Mouse (Mus musculus): ENCODE results near the gene Rrp7a.

Gene Rrp7a

DNA sequence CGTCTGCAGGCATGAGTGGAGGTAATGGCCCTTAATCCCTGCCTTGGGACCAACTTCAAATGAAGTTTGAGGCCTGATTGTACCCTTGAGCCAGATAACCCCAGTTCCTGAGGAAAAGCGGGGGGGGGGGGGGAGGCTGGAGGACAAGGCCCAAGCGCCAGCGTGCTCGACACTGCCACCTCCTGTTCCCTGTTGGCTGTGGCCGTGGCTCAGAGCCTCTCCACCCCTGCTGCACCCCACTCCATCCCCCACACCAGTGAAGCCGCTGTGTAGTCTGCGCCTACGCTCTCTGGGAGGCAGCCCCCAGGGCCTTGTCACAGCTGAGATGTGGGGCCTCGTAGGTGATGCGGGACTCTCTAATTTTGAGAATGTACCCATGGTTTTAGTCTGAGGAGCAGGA, 9.7 kb downstream of the Rrp7a start:
- in situ Hi-C loops (cut with MboI, MseI) = no loop called here

DNA sequence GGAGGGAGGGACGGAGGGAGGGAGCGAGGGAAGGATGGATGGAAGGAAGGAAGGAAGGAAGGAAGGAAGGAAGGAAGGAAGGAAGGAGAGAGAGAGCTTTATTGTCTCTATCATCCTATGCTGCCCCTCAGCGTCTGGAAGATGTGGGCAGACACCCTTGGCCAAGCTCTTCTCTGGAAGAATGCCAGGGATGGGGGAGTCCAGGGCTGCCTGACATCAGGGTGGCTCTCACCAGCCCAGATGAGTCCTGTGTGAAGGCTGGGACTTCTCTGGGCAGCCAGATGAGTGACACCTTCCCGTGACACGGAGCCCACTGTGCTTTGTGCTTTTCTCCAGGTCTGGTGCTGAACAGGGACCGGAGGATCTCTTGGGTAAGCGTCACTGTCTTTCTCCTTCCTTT, 10.7 kb downstream of the Rrp7a start:
- in situ Hi-C loops (cut with MboI, MseI) = no loop called here

DNA sequence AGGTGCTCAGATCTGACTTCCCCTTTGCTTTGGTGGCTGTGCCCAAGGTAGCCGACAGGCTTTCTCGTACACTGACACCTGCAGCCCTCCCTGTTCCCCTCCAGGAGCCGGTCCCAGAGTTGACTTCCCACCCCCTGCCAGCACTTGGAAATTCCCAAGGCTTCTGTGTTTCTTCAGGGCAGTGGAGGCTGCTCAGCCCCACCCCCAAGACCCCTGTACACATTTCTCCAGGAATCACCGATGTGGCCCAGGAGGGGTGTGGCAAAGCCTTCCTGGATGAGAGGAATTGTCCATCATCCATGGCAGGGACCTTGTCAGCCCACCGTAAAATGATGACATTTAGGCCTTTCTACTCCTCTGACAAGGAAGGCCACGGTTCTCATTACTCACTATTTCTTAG, 11.3 kb downstream of the Rrp7a start:
- in situ Hi-C loops (cut with MboI, MseI) = no loop called here

DNA sequence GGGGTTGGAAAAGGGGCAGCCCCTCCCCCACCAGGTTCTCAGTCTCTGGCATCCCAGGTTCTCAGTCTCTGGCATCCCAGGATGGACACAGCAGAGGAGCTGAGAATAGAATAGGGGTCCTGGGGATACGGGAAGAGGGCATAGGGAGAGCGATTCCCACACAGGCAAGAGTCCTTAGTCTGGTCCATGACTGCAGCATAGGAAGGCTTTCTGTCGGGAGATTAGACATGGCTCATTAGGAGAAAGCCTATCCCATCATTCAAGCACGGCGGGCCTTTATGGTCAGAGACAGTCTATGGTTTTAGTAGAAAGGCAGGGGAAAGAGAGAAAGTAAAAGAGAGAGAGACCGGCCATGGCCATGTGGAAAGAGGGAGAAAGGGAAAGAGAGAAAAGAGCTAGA, 14.8 kb downstream of the Rrp7a start:
- in situ Hi-C loops (cut with MboI, MseI) = loop anchor here (10.0 kb wide), 2 partner anchors 303 to 753 kb away; partner anchors contain the start of gene Ndufa6

DNA sequence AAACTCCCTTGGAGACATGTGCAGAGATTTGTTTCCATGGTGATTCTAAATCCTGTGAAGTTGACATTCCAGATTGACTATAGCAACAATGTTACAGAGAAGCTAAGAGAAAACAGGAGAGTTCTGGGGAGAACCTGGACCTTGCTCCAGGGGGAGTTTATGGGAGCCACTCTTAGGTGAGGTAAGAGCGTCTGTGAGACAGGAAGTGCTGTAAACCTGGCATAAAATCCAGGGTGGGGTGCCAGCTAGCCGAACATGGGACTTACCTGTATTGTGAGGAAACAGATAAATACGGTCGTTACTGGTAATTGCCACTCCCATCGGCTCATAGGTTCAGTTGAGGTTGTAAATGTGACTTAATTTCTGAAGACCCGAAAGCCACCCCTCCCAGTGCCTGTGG, 16.2 kb downstream of the Rrp7a start:
- in situ Hi-C loops (cut with MboI, MseI) = loop anchor here (10.0 kb wide), 2 partner anchors 302 to 752 kb away; partner anchors contain the start of gene Ndufa6

DNA sequence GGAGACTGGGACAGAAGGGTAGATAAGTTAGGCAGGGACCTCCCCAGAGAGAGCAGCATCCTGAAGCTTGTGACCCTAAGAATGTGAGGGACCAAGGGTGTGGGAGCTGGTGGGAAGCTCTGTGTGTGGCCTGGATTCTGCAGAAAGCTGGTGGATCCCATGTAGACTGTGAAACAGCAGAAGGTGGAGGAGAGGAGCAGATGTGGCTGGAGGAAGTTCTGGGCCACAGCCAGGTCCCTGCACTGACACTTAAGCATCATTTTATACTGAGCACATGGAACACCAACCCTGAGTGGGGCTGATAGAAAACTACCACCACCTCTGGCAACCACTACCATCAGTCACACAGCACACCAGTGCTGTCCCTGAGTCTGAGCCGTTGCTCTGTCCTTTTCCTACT, 19.5 kb downstream of the Rrp7a start:
- in situ Hi-C loops (cut with MboI, MseI) = loop anchor here (10.0 kb wide), 2 partner anchors 298 to 748 kb away; partner anchors contain the start of gene Ndufa6

DNA sequence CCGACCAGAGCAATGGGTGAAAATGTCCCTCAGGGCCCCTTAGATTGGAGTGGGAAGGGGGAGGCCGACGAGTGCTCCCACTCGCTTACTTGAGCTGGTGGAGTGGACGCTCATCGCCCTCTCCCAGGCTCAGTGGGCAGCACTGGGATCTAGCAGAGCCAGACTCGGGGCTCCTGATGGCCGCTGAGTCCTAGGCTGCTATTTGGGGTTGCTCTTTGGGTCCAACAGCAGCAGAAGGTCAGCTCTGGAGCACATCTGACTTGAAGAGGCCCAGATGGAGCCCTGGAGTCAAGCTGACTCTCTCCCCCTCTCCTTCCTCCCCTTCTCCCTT, 22.3 kb downstream of the Rrp7a start:
- in situ Hi-C loops (cut with MboI, MseI) = loop anchor here (10.0 kb wide), 2 partner anchors 295 to 745 kb away; partner anchors contain the start of gene Ndufa6

DNA sequence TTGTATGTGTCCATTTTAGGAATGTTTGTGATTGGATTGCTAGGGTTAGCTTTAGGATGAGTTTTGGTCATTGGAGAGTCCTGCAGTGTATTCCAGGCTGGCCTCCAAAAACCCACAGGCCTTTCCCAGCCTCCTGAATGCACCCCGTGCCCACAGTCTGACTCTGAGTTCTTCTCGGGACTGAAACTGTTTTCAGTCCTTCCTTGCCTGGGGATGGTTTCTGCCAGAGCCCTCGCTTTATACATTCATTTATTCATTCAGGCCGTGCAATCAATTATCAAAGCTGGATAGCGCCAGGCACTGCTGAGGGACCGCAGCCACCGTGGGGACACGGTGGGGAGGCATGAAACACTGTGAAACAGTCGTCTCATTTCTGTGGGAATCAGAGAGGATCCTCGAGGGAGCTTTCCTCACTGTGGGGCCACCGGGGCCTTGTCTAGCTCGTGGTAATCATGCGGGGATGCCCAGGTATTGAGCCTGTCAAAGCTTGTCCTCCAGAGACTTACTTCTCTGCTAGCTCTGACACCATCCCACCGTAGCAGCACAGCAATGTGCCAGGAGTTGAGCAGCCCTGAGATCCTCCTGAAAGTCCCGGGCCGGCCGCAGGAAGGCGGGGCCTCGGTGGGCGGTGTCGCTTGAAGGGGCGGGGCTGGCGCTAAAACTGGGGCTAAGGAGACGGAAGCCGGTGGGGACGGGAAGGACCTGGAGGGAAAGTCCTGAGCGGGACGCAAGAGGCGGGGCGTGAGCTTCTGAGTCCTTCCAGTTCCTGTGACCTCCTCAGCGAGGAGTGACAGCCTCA, 22.9 kb downstream of the Rrp7a start:
- in situ Hi-C loops (cut with MboI, MseI) = loop anchor here (10.0 kb wide), 2 partner anchors 295 to 745 kb away; partner anchors contain the start of gene Ndufa6

DNA sequence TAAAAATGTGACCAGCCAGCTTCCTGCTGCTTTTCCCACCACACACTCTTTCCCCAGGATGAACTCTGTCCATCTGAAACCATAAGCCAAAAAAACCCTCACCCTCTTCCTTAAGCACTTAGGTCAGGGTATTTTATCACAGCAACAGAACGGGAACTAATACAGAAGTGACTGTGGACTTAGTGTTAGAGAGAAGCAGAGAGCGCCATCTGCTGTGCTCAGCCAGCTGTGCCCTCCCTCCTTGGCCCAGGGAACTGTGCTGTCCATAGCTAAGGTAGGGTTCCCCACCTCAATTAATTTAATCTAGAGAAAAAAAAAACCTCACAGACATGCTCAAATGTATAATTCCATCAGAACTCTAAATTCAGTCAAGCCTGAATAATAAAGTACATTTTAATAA, 26.7 kb downstream of the Rrp7a start:
- in situ Hi-C loops (cut with MboI, MseI) = no loop called here

DNA sequence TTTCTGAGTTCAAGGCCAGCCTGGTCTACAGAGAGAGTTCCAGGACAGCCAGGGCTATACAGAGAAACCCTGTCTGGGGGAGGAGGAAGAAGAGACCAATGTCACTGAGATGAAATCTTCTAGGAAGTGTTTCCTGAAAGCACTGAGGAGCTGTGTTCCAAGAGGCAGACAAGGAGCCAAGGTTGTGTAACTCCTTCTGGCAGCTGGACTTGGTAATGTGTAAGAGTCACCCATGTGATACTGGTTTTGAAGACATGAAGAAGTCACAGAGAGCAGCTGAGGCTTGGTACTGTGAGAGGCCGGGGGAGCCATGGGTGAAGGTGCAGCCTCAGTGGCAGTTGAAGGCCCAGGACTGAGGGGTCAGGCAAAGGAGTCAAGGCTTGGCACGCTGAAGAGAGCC, 28.9 kb downstream of the Rrp7a start:
- in situ Hi-C loops (cut with MboI, MseI) = no loop called here

DNA sequence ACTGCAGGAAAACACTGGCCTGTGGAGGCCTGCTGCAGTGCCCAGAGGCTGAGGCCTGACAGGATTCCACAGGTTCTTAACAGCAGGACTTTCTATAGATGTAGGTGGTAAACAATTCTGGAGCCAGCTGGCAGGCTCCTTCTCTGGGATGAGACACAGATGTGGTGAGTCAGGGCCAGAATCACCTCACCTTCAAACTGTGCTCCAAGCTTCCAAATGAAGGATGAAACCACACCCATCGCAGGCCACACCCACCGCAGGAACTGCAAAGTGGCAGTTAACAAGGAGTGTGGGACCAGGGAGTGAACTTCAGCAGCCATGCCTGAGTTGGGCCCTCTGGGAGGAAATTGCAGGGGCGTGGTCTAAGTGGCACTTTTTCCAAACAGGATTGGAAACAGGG, 31.7 kb downstream of the Rrp7a start:
- in situ Hi-C loops (cut with MboI, MseI) = no loop called here

DNA sequence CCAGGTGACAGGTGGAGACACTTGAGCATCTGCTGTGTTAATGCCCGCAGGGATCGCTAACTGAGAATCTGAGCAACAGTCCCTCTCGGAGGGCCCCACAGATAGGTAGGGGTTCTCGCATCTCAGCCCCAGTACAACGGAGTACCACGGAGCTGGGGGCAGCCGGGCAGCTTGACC, 33.3 kb downstream of the Rrp7a start, which contains the start of gene Serhl:
TSS of gene Serhl (plus strand) at position 78 of the 177 bp plus-strand sequence.
- in situ Hi-C loops (cut with MboI, MseI) = loop anchor here (10.0 kb wide), 1 partner anchor 1775 kb away; no protein-coding TSS in a partner anchor

DNA sequence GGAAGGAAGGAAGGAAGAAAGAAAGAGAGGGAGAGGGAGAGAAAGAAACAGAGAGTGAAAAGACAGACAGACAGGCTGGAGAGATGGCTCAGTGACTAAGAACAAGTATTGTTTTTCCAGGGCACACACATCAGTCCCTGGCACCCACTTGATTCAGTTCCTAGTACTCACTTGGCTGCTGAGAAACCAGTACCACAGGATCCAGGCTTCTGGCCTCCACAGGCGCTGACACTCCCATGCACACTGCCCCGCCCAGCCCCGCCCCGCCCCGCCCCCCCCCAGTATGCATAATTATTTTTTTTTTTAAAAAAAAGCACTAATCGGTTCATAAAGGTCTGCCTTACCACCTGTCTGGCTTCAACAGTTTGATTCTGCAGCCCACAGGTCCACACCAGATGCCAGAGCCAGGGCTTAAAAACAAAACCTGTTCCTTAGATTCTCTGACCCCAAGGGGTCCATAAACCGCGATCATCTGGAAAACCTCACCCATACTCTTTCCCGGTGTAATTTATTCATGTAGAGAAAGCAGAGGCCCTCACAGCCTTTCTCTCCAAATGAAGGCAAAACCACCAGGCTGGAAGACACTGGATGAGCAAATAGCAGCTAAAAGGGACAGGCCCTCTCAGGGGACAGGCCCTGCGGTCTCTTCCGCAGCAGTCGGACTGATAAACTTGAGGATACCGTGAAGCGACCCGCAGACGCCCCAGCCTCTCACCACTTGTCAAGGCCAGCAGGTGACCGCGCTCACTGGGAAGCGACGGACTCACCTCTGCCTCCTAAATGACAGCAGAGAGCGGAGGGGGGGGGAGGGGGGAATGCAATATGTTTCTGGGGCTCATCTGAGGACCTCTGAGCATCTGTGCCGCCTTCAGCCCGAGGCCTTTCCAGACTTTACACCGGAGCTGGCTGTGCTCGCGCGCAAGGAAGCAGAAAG, 33.8 kb downstream of the Rrp7a start:
- in situ Hi-C loops (cut with MboI, MseI) = loop anchor here (10.0 kb wide), 1 partner anchor 1776 kb away; no protein-coding TSS in a partner anchor

DNA sequence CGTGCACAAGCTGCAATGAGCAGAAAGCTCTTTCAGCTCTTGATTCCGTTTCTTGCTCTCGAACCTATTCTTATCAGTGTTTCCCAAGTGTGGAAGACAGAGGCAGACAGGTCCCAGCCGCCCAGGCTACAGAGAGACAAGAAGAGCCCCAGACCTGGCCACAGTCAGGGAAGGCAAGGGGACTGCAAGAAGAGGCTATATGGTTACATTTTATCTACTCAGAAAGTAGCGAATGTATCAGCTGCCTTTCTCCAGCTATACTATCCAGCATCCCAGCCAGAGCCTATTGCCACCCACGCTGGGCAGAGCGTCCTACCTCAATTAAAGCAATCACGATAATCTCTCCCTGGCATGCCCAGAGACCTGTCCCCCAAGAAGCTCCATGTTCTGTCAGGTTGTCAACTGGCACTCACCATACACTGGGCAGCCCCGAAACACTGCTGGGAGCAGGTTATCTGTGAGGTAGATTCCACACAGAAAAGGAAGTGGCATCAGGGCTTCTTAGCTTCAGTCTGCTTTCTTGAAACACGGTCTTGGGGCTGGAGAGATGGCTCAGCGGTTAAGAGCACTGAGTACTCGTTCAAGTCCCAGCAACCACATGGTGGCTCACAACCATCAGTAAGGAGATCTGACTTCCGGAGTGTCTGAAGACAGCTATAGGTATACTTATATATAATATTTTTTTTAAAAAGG, 35.8 kb downstream of the Rrp7a start:
- in situ Hi-C loops (cut with MboI, MseI) = loop anchor here (10.0 kb wide), 1 partner anchor 1778 kb away; no protein-coding TSS in a partner anchor

DNA sequence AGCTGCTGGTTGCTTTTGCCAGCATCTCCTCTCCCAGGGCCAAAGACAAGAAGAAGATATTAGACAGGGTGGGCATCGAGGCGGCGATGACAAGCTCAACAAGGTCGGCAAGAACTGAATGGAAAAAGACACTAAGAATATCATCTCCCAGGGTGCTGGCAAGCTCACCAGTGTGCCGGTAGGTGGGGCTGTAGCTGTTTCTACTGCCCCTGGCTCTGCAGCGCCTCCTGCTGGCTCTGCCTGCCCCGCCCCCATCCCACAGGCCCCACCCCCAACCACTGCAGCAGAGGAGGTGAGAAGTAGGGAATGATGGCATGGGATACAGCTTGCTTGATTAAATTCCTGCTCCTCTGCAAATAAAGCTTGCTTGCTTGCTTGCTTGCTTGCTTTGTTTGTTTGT, 36.7 kb downstream of the Rrp7a start:
- in situ Hi-C loops (cut with MboI, MseI) = loop anchor here (10.0 kb wide), 1 partner anchor 1779 kb away; no protein-coding TSS in a partner anchor

DNA sequence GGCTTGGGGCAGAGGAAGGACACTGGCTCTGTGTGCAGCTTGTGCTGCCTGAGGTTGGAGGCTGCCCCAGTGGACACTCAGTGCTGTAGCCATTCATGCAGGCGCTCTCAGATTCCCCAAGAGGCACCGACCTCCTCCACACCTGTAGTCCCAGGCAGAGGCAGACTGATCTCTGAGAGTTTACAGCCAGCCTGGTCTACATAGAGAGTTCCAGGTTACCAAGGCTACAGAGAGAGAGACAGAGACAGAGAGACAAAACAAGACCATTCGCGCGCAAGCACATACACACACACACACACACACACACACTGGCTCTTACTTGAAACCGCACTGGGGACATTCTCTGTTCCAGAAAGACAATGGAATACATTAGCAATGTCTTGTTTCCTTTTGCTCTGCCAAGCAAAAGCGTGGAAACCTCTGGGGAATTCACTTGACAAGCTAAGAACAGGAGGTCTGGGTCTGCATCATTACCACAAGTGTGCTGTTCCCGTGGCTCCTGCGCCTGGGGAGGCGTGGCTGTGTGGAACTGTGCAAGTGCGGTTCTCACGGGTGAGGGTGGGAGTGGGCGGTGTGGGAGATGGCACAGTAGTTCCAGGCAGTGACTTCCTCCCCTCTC, 38.5 kb downstream of the Rrp7a start:
- in situ Hi-C loops (cut with MboI, MseI) = loop anchor here (10.0 kb wide), 1 partner anchor 1781 kb away; no protein-coding TSS in a partner anchor

DNA sequence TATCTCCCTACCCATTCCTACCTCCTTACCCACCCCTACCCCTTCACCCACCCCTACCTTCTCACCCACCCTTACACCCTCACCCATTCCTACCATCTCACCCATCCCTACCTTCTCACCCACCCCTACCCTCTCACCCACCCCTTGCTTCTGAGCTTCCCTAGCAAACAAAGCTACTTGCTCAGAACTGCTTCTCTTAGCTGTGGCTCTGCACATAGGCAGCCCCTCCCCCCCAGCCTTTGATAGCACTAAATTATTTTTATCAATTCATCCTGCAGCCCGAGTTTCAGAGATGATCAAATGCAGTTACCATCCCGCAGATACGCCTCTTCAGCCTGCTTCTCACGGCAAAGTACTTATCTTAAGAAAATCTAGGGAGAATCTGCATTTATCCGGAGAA, 39.1 kb downstream of the Rrp7a start:
- in situ Hi-C loops (cut with MboI, MseI) = loop anchor here (10.0 kb wide), 1 partner anchor 1781 kb away; no protein-coding TSS in a partner anchor

DNA sequence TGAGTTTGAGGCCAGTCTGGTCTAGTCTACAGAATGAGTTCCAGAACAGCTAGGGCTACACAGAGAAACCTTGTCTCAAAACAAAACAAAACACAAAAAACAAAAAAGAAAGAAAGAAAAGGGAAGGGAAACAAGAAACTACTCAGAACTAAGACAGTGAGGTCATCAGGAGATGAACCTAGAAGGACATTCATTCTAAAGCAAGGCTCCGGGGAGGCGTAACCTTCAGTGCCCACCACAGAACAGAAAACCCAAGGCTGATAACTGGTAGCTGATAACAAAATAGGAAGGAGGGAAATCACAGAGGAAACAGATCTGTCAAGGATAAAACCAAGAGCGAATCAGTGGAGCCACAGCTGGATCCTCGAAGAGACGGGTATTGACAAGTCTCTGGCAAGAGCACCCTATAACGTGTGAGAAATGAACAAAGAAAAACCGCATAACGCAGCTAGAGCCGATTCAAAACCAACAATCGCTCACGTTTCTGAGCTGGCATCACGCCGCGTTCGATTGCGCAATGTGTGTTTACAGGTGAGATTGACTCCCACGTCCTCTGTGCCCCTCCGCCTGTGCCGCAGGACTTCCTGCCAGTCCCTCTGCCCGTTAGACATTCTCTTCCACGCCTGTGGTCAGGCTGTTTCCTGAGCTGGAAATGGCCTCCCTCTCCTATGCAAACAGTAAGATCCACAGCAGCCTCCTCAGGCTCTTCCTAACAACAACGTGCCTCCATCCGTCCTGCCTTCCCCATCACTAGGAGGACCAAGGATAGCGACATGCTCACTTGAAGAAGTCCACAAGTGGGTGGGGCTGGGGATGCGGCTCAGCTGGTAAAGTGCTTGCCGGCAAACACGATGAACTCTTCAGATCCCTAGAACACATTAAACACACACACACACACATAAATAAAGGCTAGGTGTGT, 46.7 kb downstream of the Rrp7a start:
- in situ Hi-C loops (cut with MboI, MseI) = no loop called here

DNA sequence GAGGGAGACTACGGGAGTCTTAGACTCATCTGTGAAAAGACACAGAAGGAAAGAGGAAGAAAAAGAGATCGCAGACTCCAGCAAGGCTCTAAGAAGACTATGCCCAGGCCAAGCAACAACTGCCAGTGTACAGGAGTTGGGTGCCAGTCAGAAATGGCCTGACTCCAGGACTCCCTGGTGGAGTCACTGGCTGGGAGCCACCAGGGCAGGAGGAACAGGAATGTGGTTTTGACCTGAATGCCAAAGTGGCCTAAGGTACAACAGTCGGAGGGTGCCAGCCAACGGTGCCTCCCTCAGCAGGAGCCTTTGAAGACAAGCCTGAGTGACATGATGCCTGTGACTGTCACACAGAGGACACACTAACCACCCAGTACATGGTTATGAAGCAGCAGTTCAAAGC, 48.4 kb downstream of the Rrp7a start:
- in situ Hi-C loops (cut with MboI, MseI) = no loop called here

DNA sequence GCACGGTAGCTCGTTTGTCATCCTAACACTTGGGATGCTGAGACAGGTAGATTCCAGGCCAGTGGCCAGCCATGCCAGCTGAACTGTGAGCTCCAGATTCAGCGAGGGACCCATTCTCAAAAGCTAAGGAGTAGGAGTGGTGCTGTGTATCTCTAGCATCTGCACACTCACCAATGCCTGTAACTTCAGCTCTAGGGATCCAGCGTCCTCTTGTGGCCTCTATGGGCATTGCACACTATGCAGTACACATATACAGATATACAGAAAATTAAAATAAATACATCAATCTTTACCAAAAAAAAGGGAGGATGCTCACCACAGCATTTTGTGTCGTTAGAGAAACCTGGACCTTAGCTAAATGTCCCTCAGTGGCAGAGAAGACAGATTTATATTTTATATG, 50.8 kb downstream of the Rrp7a start:
- in situ Hi-C loops (cut with MboI, MseI) = no loop called here
